20 mouse cellular contexts compared by ENCODE assay signal in genomic region chr12:117025676-117026075, GRCm38 (mm10).
DNase-seq lines count a peak whose midpoint lies in the region; ATAC-seq and TF ChIP-seq lines count a peak whose summit lies in the region.
"Had no signal": no experiment of that assay in that cellular context is flagged by ENCODE, and none has a peak within 500 bp of the region (broad histone marks: within the 10 kb centered on the region; RNA-seq: fewer than 3 reads in every experiment).

No protein-coding gene starts in this region.

- H3K9ac ChIP-seq in forebrain, embryonic 15.5 days (replicated peaks): no peak overlapping the region
- no peak overlapping the region for H3K9ac ChIP-seq in forebrain, embryonic 12.5 days
- H3K9ac ChIP-seq in lung, postnatal 0 days (replicated peaks; ENCODE audit: low read depth): no peak overlapping the region
- H3K9ac ChIP-seq: heart, embryonic 13.5 days; kidney, embryonic 15.5 days; limb, embryonic 15.5 days; liver, embryonic 14.5 days; midbrain, embryonic 13.5 days; neural tube, embryonic 13.5 days had no signal

- TF ChIP-seq EP300 in lung, postnatal 0 days (IDR thresholded peaks at IDR 0.05): no peak

- no peaks in the 10 kb centered on the region for H3K9me3 ChIP-seq in forebrain, embryonic 15.5 days
- no peaks in the 10 kb centered on the region for H3K9me3 ChIP-seq in forebrain, embryonic 12.5 days
- no peaks in the 10 kb centered on the region for H3K9me3 ChIP-seq in lung, postnatal 0 days (ENCODE audit: low read length)
- H3K9me3 ChIP-seq: heart, embryonic 13.5 days; kidney, embryonic 15.5 days; limb, embryonic 15.5 days; midbrain, embryonic 13.5 days; neural tube, embryonic 13.5 days had no signal

- no peaks in the 10 kb centered on the region for H3K36me3 ChIP-seq in forebrain, embryonic 15.5 days
- H3K36me3 ChIP-seq in forebrain, embryonic 12.5 days (replicated peaks): no peaks in the 10 kb centered on the region
- H3K36me3 ChIP-seq in lung, postnatal 0 days (ENCODE audit: insufficient read depth, low read length): no peaks in the 10 kb centered on the region
- H3K36me3 ChIP-seq: heart, embryonic 13.5 days; kidney, embryonic 15.5 days; limb, embryonic 15.5 days; midbrain, embryonic 13.5 days; neural tube, embryonic 13.5 days had no signal

- H3K4me1 ChIP-seq in forebrain, embryonic 15.5 days: peaks cover 40% of the 10 kb centered on the region
- peaks cover 31% of the 10 kb centered on the region for H3K4me1 ChIP-seq in forebrain, embryonic 12.5 days
- H3K4me1 ChIP-seq in lung, postnatal 0 days (ENCODE audit: insufficient read depth, low read depth, low read length): no peaks in the 10 kb centered on the region; the same call in 1 of the 2 replicates
- H3K4me1 ChIP-seq: kidney, embryonic 15.5 days had no signal

- no peak for ATAC-seq in forebrain, embryonic 15.5 days (replicated peaks)
- ATAC-seq in forebrain, embryonic 12.5 days (ENCODE audit: low FRiP score): no peak
- no peak for ATAC-seq in lung, postnatal 0 days
- ATAC-seq: hindbrain, postnatal 0 days; midbrain, embryonic 13.5 days had no signal

- TF ChIP-seq CTCF in lung, postnatal 0 days (IDR thresholded peaks at IDR 0.05): peak; percentile 33

- no peaks in the 10 kb centered on the region for H3K27me3 ChIP-seq in forebrain, embryonic 15.5 days
- 0 out of 2 replicates have a peak, but pooled peaks cover 2% of the 10 kb centered on the region for H3K27me3 ChIP-seq in forebrain, embryonic 12.5 days
- H3K27me3 ChIP-seq in lung, postnatal 0 days (replicated peaks; ENCODE audit: insufficient read depth, low read length): no peaks in the 10 kb centered on the region
- H3K27me3 ChIP-seq: heart, embryonic 13.5 days; kidney, embryonic 15.5 days; limb, embryonic 15.5 days; midbrain, embryonic 13.5 days; neural tube, embryonic 13.5 days had no signal

- peak; percentile 24 for DNase-seq in lung, postnatal 0 days (ENCODE audit: low spot score)
- DNase-seq in lung, postnatal 25 days (ENCODE audit: low spot score): no peak
- peak; percentile 23 for DNase-seq in adrenal gland, postnatal 10 days
- DNase-seq in adrenal gland, postnatal 36 days: peak; percentile 23 to 62
- DNase-seq in thymus, postnatal 0 days (ENCODE audit: low spot score): no peak
- DNase-seq: gastrocnemius, postnatal 36 days; kidney, adult 11 months; thymus, postnatal 14 days had no signal

- H3K4me3 ChIP-seq in forebrain, embryonic 15.5 days: no peak overlapping the region
- H3K4me3 ChIP-seq in forebrain, embryonic 12.5 days (replicated peaks): no peak overlapping the region
- no peak overlapping the region for H3K4me3 ChIP-seq in lung, postnatal 0 days (ENCODE audit: low read depth, low read length)
- H3K4me3 ChIP-seq: heart, adult 2 months; heart, embryonic 13.5 days; kidney, embryonic 15.5 days; limb, embryonic 15.5 days; midbrain, embryonic 13.5 days; myocyte; neural tube, embryonic 13.5 days had no signal

- H3K27ac ChIP-seq in forebrain, embryonic 15.5 days (replicated peaks): 0 out of 2 replicates have a peak overlapping the region, but pooled peaks have one; percentile 29
- H3K27ac ChIP-seq in forebrain, embryonic 12.5 days: no peak overlapping the region
- H3K27ac ChIP-seq in lung, postnatal 0 days (ENCODE audit: low read length): no peak overlapping the region
- H3K27ac ChIP-seq: heart, adult 2 months; heart, embryonic 13.5 days; hindbrain, postnatal 0 days; kidney, embryonic 15.5 days; limb, embryonic 15.5 days; liver, embryonic 14.5 days; midbrain, embryonic 13.5 days; neural tube, embryonic 13.5 days; stomach, postnatal 0 days had no signal

- no peak overlapping the region for H3K4me2 ChIP-seq in forebrain, embryonic 15.5 days (replicated peaks)
- H3K4me2 ChIP-seq in forebrain, embryonic 12.5 days: no peak overlapping the region
- H3K4me2 ChIP-seq in lung, postnatal 0 days (replicated peaks; ENCODE audit: low read depth, low read length): no peak overlapping the region
- H3K4me2 ChIP-seq: heart, embryonic 13.5 days; kidney, embryonic 15.5 days; limb, embryonic 15.5 days; midbrain, embryonic 13.5 days; neural tube, embryonic 13.5 days had no signal

Comparison
In these comparisons a context has a peak if more than half of its experiments do, and no peak if none do; other contexts are left out.
1. DNase-seq: peak in lung, postnatal 0 days (single experiment), adrenal gland, postnatal 10 days (single experiment) and adrenal gland, postnatal 36 days (2 of 2); none in lung, postnatal 25 days (single experiment) and thymus, postnatal 0 days (single experiment).